Mouse (Mus musculus) megakaryocyte, embryonic 14.5 days (primary cell): ENCODE measurements around the gene Hc.

Experiments used
- FLI1 ChIP-seq: IDR thresholded peaks from 2 replicates; pipeline ENCODE4 v1.6.1; 2012; ENCODE audit warnings: low read length, inconsistent platforms, mixed read lengths
- GATA1 ChIP-seq: IDR thresholded peaks from 3 replicates; pipeline ENCODE4 v1.6.1; 2012; ENCODE audit warnings: mixed read lengths, low read length, inconsistent platforms, borderline replicate concordance

GRCm38 (mm10) chr2:35061338-35061737 lies at the start of gene Hc:
- TF ChIP-seq GATA1: no peak
- TF ChIP-seq FLI1: no peak
